8 mouse cellular contexts compared by ENCODE assay signal in genomic region chr7:49246240-49246578, GRCm38 (mm10).
DNase-seq lines count a peak whose midpoint lies in the region; ATAC-seq and TF ChIP-seq lines count a peak whose summit lies in the region.

No protein-coding gene starts in this region.

- WGBS in heart, embryonic 10.5 days, result under 1% methylated on average over 31 of the region's 31 CpGs
- under 1% methylated on average over 31 of the region's 31 CpGs for WGBS in forebrain, embryonic 15.5 days
- under 1% methylated on average over 31 of the region's 31 CpGs for WGBS in liver, postnatal 0 days (ENCODE audit: insufficient replicate concordance)

- H3K9me3 ChIP-seq in heart, embryonic 10.5 days, result no peaks in the 10 kb centered on the region
- peaks cover 16% of the 10 kb centered on the region for H3K9me3 ChIP-seq in CH12.LX (replicated peaks; ENCODE audit: low read length)
- no peaks in the 10 kb centered on the region for H3K9me3 ChIP-seq in forebrain, embryonic 15.5 days
- H3K9me3 ChIP-seq in liver, postnatal 0 days (ENCODE audit: low read length), result no peaks in the 10 kb centered on the region

- no peak for TF ChIP-seq RAD21 in CH12.LX (IDR thresholded peaks at IDR 0.05; ENCODE audit: low read depth, low read length)

- no peak for ATAC-seq in forebrain, embryonic 15.5 days (replicated peaks)
- ATAC-seq in liver, postnatal 0 days, result peak; percentile 42

- dilution Hi-C loops in CH12.LX (cut with MboI; ENCODE audit: extremely low pct_ligation_motif_present, extremely low pct_unique_long_range_greater_than_20kb, low sequenced_read_pairs), result no loop called here

- H3K79me2 ChIP-seq in CH12.LX (replicated peaks; ENCODE audit: control insufficient read depth, extremely low read depth, insufficient read depth, poor library complexity, severe bottlenecking), result no peaks in the 10 kb centered on the region

- no peak for TF ChIP-seq EP300 in CH12.LX (IDR thresholded peaks at IDR 0.05; ENCODE audit: low read length)
- TF ChIP-seq EP300 in liver, postnatal 0 days (IDR thresholded peaks at IDR 0.05; ENCODE audit: low read depth), result no peak

- H3K4me1 ChIP-seq in heart, embryonic 10.5 days, result peaks cover 42% of the 10 kb centered on the region
- peaks cover under 1 to 2% of the 10 kb centered on the region in 2 experiments; a peak in 2 of 4 replicates for H3K4me1 ChIP-seq in CH12.LX (ENCODE audit: control insufficient read depth in 1 of 2, insufficient read depth in 2 of 2)
- H3K4me1 ChIP-seq in forebrain, embryonic 15.5 days, result peaks cover 51% of the 10 kb centered on the region
- peaks cover 18% of the 10 kb centered on the region for H3K4me1 ChIP-seq in liver, postnatal 0 days (ENCODE audit: insufficient read depth)

- intact Hi-C loops in left cerebral cortex, postnatal 4 days (cut with DNase I), result loop anchor here (5.0 kb wide), 1 partner anchor 54 kb away; no protein-coding TSS in a partner anchor

- no peak overlapping the region for H3K9ac ChIP-seq in CH12.LX (ENCODE audit: insufficient read depth, low read depth)
- H3K9ac ChIP-seq in forebrain, embryonic 15.5 days (replicated peaks), result peak overlapping the region; percentile 65
- no peak overlapping the region for H3K9ac ChIP-seq in liver, postnatal 0 days (replicated peaks)

- H3K27ac ChIP-seq in heart, embryonic 10.5 days, result peak overlapping the region; percentile 94
- H3K27ac ChIP-seq in CH12.LX (ENCODE audit: insufficient read depth, low read depth), result no peak overlapping the region
- peak overlapping the region; percentile 70 for H3K27ac ChIP-seq in forebrain, embryonic 15.5 days (replicated peaks)
- H3K27ac ChIP-seq in liver, postnatal 0 days (ENCODE audit: low read depth), result no peak overlapping the region

- in situ Hi-C loops in CH12.LX (cut with MboI; ENCODE audit: low pct_ligation_motif_present, low pct_unique_long_range_greater_than_20kb, low sequenced_read_pairs), result no loop called here

- DNase-seq in heart, embryonic 10.5 days (ENCODE audit: low spot score), result peak; percentile 84
- no peak for DNase-seq in heart, adult 8-10 months (ENCODE audit: low spot score)
- no peak for DNase-seq in CH12.LX (ENCODE audit: extremely low read depth)
- no peak for DNase-seq in liver, postnatal 0 days
- no peak for DNase-seq in adrenal gland, adult 2 months
- DNase-seq in cerebellum, postnatal 14 days, result no peak
- DNase-seq in left cerebral cortex, postnatal 4 days, result no peak

- H3K4me2 ChIP-seq in CH12.LX (ENCODE audit: insufficient read depth, low read depth, poor library complexity, severe bottlenecking), result peak overlapping the region; percentile 45
- peak overlapping the region; percentile 90 for H3K4me2 ChIP-seq in forebrain, embryonic 15.5 days (replicated peaks)
- H3K4me2 ChIP-seq in liver, postnatal 0 days (ENCODE audit: low read depth, low read length), result peak overlapping the region; percentile 78

- H3K27me3 ChIP-seq in heart, embryonic 10.5 days (ENCODE audit: insufficient read depth, poor library complexity, severe bottlenecking), result peaks cover 44% of the 10 kb centered on the region
- peaks cover 82% of the 10 kb centered on the region for H3K27me3 ChIP-seq in CH12.LX (replicated peaks)
- H3K27me3 ChIP-seq in forebrain, embryonic 15.5 days, result no peaks in the 10 kb centered on the region
- H3K27me3 ChIP-seq in liver, postnatal 0 days (ENCODE audit: insufficient read depth, low read length), result peaks cover 42% of the 10 kb centered on the region

- TF ChIP-seq POLR2A in CH12.LX (IDR thresholded peaks at IDR 0.05; ENCODE audit: low read depth, low read length), result no peak

- H3K36me3 ChIP-seq in heart, embryonic 10.5 days, result no peaks in the 10 kb centered on the region
- H3K36me3 ChIP-seq in CH12.LX (replicated peaks in 1 of 2; ENCODE audit: control insufficient read depth in 1 of 2, insufficient read depth in 1 of 2, low read length in 1 of 2), result no peaks in the 10 kb centered on the region
- H3K36me3 ChIP-seq in forebrain, embryonic 15.5 days, result no peaks in the 10 kb centered on the region
- no peaks in the 10 kb centered on the region for H3K36me3 ChIP-seq in liver, postnatal 0 days (replicated peaks; ENCODE audit: insufficient read depth, low read length)

- TF ChIP-seq CTCF in CH12.LX (conservative IDR thresholded peaks at IDR 0.05 in 1 of 2, IDR thresholded peaks at IDR 0.05 in 1 of 2; ENCODE audit: low read depth in 2 of 2, low read length in 2 of 2), result no peak
- no peak for TF ChIP-seq CTCF in liver, postnatal 0 days (IDR thresholded peaks at IDR 0.05; ENCODE audit: low read depth)

- H3K4me3 ChIP-seq in heart, embryonic 10.5 days, result peak overlapping the region; percentile 70
- no peak overlapping the region for H3K4me3 ChIP-seq in CH12.LX (replicated peaks in 1 of 3; ENCODE audit: low read depth in 2 of 3, low read length in 2 of 3, poor library complexity in 1 of 3)
- peak overlapping the region; percentile 57 for H3K4me3 ChIP-seq in forebrain, embryonic 15.5 days
- H3K4me3 ChIP-seq in liver, postnatal 0 days (ENCODE audit: low read depth, low read length), result peak overlapping the region; percentile 54

TF ChIP-seq in CH12.LX, 34 proteins besides CTCF, POLR2A, EP300 and RAD21:
- TF ChIP-seq SMC3 (IDR thresholded peaks at IDR 0.05; ENCODE audit: low read depth, low read length) (no peak), GABPA (IDR thresholded peaks at IDR 0.05; ENCODE audit: insufficient replicate concordance, low read depth, low read length) (no peak), SIN3A (IDR thresholded peaks at IDR 0.05; ENCODE audit: low read length) (no peak), TCF12 (IDR thresholded peaks at IDR 0.05; ENCODE audit: low read depth, low read length) (no peak), USF2 (conservative IDR thresholded peaks at IDR 0.05; ENCODE audit: low read depth, low read length) (no peak), MAX (IDR thresholded peaks at IDR 0.05; ENCODE audit: low read length) (no peak), NELFE (IDR thresholded peaks at IDR 0.05; ENCODE audit: low read depth, low read length) (no peak), ELF1 (IDR thresholded peaks at IDR 0.05; ENCODE audit: low read depth, low read length) (no peak), UBTF (IDR thresholded peaks at IDR 0.05; ENCODE audit: low read depth, low read length) (no peak), JUN (IDR thresholded peaks at IDR 0.05; ENCODE audit: insufficient read depth, low read depth, low read length) (no peak), JUND (conservative IDR thresholded peaks at IDR 0.05; ENCODE audit: low read depth, low read length) (no peak), TBP (conservative IDR thresholded peaks at IDR 0.05; ENCODE audit: low read depth, low read length) (no peak), ZKSCAN1 (IDR thresholded peaks at IDR 0.05; ENCODE audit: borderline replicate concordance, low read depth, low read length) (no peak)

Comparison
In these comparisons a context has a peak if more than half of its experiments do, and no peak if none do; other contexts are left out.
1. H3K27ac ChIP-seq: peak in heart, embryonic 10.5 days (single experiment) and forebrain, embryonic 15.5 days (single experiment); none in CH12.LX (single experiment) and liver, postnatal 0 days (single experiment).
2. H3K4me3 ChIP-seq: peak in heart, embryonic 10.5 days (single experiment), forebrain, embryonic 15.5 days (single experiment) and liver, postnatal 0 days (single experiment); none in CH12.LX (0 of 3).
3. Peak in every context shown above with its lines, with median percentiles within 50 percentile points of each other: H3K4me2 ChIP-seq.